Mouse (Mus musculus) thymus, postnatal 10 days (tissue): ENCODE results near the gene 5330417H12Rik.

Experiments used
- DNase-seq, 2 experiments: peaks; one replicate each; pipeline ENCODE4 v3.0.0; 2021; ENCODE audit warnings: low spot score in 2 of 2

The 5330417H12Rik gene

DNA sequence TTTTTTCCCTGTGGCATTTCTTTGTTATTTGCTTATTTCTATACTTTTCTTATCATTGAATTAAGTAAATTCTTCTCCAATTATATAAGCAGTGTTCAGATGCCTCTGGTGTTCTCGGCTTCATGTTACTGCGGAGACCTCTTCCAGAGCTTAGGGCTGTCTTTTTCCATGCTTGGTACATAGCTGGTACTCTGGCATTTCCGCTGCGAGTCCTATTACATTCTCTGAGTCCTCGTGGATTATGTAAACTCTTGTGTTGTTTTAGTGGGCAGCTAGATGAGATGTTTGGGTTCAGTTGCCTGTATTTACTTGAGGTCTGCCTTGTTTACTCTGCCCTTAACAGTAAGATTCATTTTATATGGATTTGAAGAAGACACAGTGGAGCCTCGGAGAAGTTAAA lies 820 bp upstream of the 5330417H12Rik start:
- DNase-seq, result no peak

DNA sequence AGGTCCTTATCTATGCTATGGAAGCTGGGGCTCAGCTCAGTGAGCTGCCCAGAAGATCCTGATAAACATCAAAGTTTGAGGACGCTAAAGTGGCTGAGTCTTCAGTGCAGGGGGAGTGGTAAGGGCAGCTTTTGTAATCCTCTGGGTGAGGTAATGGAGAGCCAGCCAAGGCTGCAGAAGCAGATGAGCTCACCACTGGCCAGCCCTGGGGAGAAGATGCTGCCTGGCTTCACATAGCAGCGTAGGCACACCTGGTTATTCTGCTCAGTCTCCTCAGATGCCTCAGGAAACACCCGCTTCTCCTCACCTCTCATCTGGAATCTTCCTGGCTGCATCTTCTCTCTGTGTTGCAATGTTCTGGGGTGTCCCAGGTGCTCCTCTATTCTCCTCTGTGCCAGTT lies 529 bp downstream of the 5330417H12Rik start:
- DNase-seq, result no peak

DNA sequence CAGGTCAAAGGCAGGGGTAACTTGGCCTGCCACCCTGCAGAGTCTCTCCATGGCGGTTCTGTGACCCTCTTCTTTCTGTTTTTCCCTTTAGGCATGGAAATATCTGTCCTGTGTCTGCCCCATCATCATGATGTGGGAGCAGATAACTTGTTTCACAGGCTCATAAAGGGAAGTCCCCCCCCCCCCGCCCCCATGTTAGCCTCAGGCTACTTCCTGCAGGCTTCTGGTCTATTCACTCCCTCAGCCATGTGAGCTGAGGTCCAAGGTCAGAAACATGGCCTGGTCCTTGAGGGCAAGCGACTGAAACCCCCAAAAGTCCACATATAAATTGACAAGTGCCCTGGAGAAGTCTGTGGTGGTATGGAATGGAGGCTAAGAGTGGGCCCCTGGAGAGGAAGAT lies 4.8 kb downstream of the 5330417H12Rik start:
- no peak for DNase-seq

DNA sequence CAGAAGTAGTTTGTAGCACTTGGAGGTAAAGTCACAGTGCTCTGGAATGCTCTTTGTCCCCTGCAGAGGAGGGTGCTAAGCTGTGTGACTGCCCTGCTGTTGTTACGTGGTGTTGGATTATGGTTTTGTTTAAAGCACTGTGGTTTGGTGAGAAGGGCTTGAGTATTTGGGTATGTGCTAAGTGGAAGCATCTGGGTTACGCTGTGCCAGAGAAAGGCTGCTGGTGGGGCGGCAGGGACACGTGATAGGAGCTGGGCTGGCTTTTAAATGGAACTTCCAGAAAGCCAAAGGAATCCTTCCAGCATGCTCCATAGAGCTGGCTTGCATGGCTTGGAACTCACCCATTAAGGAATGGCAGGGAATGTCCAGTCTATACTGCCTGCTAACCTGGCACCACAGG lies 5.7 kb downstream of the 5330417H12Rik start:
- DNase-seq, result no peak

DNA sequence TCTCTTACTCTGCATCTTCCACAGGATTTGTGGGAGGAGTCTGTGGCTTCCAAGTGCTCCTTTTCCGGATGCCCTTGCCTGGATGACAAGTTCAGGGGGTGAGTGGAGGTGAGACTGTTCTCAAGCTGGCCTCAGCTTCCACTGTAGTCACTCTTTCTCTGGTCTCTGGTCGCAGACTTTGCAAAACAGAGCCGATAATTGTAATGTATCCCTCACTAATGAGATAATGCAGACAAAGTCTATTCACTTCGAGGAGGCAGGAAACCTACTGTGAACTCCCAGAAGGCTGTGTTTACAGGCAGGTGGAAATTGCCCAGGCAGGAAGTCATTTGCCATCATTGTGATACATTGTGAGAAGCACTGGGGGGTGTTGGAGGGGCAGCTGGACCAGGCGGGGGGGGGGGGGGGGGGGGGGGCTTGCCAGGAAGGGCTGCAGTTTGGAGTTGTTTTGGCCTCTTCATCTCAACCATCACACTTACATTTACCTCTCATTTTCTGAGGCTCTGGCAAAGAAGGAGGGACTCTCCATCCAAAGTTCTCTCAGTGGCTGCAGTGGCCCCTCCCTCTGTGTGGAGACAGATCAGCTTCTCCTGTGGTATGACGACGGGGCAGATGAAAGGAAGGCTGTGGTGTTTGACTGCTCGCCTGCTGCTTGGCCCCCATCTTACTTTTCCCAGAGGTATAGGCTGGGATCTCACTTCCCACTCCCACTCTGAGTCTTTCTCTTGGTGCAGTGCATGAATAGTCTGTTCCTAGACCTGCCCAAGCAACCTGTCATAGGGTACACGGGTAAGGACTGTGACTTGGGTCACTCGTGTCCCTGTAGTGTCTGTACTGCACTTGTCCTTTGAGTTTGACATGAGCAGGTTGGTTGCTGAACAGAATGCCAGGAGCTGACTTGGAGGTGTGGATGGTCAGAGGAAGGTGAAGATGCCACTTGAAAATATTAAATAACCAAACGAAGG lies 6.7 kb downstream of the 5330417H12Rik start:
- no peak for DNase-seq

DNA sequence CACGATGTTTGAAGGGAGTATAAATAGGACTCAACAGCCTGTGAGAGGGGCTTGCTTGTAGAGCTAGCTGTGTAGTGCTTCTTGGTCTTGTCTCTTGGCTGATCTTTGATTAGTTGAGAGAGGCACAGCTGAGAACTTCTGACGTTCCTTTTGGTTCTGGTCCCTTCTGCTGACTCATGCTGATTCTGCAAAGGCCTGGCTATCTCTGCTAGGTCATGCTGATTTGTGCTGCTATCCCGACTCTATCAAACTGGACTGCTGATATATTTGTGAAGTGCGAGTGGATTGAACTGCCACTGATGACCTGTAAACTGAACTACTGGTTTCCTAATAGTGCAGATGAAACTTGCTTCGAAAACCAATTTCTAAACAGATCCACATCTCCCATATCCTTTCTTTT lies 14.1 kb downstream of the 5330417H12Rik start:
- DNase-seq, result no peak

DNA sequence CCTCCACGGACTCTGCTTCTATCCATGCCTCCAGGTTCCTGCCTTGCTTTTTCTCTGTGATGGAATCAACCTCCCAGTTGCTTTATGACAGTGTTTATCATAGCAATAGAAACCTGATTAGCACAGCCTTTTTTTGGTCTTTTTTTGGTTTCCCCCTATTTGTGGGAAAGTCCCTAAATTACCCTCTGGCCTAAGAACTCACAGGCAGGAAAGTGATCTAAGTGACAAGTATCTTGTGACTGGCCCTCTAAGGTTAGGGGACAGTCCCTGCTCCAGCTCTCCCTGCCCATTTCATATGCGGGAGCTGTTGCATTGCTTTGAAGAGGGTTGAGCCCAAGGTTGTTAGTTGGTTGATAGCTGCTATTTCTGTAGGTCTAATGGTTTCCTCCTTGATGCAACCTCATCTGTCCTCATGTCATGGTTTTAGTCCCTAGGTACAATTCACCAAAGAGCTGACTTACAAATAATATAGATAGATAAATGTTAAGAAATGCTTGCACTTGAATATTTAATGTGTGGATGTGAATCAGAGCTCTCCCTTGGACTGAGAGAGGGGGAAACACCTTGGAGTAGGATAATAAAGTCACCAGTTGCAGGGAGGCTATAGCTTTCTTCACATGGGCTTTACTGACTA lies 15.2 kb downstream of the 5330417H12Rik start:
- no peak for DNase-seq

DNA sequence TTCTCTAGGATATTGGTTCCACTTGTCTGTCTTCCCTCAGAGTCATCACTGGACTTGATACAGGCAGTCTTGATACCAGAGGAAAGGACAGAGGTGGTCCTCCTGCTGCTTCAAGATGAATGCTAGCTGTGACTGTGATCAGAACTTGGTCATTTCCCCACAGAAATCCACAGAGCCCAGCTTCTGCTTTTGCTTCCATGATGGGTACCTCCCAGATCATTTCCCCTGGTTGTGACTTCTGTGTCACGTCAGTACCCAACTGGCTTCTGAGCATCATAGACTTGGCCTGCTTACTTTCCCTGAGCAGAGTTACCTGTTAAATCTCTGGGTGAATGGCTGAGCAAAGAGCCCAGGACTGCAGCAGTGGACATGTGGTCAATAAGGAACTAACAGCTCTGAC lies 17.2 kb downstream of the 5330417H12Rik start:
- no peak for DNase-seq

DNA sequence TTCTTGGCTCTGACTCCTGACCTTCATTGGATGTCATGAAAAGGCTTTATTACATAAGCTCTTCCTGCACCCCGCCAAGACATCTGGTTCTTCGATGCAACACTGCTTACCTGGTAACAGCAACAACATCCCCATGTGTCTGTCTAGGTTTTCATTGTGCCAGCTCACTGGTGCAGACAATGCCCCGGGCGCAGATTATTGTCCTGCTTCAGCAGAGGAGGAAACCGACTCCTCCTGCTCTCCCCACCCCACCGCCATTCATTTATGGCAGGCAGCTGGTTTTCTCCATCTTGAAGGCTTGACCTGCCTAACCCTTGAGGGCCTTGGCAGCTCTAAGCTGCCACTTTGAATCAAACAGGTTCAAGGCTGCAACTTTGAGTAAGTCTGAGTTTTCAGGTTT lies 22.0 kb downstream of the 5330417H12Rik start:
- no peak for DNase-seq

DNA sequence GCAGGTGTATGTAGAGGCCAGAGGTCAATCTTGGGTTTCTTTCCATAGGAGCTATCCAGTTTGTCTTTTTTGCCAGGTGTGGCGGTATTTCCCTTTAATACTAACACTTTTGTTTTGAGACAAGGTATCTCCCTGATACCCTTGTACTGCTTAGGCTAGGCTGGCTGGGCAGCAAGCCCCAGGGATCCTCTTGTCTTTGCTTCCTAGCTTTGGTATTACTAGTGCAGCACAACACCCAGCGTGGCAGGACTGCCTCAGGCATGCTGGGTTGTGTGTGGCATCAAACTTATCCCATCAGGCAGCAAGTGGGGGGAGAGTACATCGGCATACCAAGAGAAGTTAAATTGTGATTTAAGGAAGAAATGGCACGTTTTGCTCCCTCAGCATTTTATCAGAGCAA lies 22.5 kb downstream of the 5330417H12Rik start:
- DNase-seq, result no peak

DNA sequence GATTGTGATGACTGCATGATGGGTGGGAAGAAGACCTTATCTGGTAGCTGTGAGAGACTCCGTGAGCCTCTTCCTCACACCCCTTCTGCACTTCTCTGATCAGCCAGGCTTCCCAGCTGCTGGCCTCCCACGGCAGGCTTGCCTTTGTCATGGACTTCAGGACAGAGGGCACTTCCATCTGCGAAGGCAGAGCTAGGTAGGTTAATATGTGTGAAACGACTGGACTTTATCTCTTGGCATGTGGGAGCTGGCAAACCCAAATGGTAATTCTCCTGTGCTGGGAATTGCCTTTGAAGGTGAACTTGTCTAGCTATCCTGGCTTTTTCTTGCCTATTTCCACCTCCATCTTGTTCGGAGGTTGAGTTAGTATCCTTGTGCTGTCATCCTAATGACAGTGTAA lies 24.3 kb downstream of the 5330417H12Rik start:
- no peak for DNase-seq

DNA sequence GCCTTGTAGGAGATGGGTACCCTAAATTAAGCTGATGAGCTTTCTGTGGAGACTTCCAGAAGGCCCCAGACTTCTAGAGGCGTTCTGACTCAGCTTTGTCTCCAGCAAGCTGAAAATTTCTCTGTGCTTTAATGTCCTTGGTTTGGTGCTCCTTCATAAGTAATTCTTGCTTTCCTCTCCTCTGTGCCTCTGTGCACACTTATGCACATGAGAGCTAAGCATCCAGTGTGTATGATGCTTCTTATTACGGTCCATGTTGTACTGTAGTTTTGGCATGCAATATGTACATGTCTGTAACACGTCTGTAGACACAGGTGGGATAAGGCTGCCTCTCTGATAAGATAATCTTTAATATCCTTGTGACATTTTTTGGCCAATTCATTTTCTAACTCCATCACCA lies 27.0 kb downstream of the 5330417H12Rik start:
- DNase-seq, result no peak

DNA sequence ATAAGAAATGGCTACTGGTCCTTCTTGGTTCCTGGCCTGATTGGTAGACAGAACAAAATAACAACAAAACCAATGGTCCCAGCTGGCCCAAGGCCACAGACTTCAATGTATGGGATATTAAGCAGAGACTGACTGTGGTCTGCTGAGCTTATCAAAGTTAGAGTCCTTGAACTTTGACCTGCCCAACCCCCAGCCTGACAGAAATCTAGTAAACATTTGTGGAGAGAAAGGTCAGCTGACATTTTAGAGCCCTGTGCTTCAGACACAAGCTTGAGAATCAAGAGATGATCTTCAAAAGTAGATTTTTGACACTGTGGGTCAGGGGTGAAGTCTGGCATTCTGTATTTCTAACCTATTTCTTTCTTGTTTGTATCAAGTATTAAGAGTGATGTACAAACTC lies 28.2 kb downstream of the 5330417H12Rik start:
- DNase-seq, result no peak

DNA sequence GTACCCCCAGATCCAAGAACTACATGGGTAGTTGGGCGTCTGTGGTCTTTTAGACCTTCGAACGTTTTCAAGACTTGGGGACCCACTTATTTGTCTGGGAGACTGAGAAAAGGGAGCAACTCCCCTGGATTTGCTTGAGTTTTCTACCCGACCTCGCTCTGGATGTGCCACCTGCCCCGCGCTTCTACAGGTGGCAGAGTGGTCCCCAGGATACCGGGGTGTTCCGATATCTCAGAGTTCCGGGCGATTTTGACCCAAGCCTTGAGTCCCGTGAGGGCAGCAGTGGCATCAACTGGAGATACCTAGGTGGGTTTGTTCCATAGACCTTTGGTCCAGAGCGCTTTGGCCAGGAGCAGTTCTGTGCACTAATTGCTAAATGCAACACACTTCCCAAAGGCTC lies 29.5 kb downstream of the 5330417H12Rik start:
- DNase-seq, result no peak

DNA sequence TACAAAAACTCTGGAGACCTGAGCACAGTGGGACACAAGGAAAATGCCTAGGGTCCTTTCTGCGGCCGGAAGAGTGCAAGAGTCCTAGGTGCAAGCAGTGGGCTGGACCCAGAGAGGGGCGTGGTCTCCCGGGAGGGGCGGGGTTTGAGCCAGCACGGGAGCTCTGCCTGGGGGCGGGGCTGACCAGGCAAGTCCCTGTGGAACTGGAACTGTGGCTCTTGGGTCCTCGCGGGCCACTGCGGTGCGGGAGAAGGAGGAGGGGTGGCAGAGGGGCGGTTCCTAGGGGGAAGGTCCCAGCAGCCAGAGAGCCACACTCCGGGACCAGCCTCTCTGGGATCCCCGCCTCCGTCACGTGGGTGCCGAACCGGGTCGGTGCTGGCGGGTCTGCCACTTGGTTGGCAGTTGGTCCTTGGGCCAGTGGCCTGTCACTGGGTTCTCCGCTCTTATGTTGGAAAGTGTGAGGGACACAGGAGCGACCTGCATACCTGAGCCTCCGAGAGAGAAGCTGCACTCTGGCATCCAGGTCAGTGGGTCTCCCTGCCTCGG lies 30.0 kb downstream of the 5330417H12Rik start, which contains the start of gene Ppfibp2:
Ppfibp2 (plus strand) TSS at position 351 of the 546 bp plus-strand sequence.
- peak; percentile 66 to 74 for DNase-seq

DNA sequence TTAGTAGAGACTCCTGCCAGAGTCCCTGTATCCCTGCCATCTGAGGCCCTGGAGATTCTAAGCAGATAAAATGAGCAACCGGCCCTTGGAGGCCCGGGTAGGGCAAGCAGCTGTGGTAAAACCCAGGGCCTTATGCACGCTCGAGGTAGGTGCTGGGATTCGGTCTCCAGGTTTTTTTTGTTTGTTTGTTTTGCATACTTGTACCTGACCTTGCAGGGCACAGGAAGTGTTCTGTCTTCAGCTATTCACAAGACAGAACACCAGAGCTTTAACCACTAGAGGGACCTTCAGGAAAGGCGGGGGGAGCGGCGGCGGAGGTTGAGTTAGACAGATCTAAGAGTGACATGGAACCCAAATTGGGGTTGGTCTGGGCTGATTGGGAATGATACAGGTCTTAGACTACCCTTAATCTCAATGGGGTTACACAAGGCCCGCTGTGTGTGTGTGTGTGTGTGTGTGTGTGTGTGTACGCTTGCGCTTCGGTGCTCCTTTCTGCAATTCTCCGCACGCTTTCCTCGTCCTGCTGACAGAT lies 30.6 kb downstream of the 5330417H12Rik start:
- peak; percentile 19 to 51 for DNase-seq

DNA sequence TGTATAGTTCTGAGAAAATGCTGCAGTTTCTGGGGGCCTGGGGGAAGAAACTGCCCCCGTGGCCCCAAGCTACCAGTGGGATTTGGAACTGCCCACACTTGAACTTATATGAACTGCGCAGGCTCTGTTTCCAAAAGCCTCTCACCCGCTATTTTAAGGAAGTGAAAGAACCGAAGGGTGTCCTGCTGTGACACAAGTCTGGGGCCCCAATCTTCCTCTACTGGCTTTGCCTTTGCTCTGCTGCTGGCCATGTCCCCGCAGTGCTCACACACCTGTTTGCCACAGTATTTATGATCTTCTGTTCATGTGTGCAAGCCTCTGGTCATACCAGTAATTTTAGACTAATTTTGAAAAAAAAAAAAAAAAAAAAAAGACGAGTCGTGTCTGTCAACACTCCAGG lies 31.1 kb downstream of the 5330417H12Rik start:
- DNase-seq, result no peak

DNA sequence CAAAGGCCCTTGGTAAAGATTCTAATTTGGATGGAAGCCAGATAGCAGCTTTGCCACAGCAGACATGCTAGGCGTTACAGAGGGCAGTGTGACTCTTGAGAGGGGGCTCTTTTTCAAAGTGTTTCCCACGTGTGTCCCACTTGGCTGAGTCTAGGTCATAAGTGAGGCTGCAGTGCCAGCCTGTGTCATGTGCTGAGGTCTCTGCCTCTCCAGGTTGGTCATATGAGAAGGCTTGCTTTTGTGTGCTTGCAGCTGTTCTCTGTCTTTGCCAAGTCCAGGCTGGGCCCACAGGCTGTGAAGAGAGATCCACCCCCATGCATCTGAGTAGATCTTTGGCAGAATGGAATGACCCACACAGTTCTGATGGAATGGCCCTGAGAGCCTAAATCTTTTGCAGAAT lies 32.3 kb downstream of the 5330417H12Rik start:
- DNase-seq, result no peak

DNA sequence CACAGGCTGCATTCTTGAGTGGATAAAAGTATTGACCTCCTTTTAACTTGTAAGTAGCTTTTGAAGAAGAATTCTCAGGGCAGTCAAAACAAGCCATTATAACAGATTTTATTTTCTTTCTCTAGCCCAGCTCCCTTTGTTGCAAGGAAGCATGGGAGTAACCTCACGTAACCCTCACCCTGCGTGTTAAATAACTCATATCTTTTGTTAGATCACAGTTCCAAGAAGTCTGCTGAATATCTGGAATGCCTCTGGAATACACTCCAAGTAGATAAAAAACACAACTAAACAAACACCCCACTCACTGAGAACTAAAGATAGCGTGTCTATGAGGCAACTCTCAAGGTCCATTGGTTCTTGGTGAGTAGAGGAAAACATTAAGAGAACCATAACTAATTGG lies 50.7 kb downstream of the 5330417H12Rik start:
- no peak for DNase-seq
